Mouse (Mus musculus) G1E (cell line): ENCODE results near the gene Phyhipl.

ENCODE experiments used
- CTCF ChIP-seq: IDR thresholded peaks from 2 replicates; pipeline ENCODE4 v1.5.1; 2012; ENCODE audit warnings: low read depth, low read length, inconsistent platforms, mixed read lengths
- GATA1 ChIP-seq: IDR thresholded peaks from 2 replicates; pipeline ENCODE4 v1.6.1; 2012; ENCODE audit warnings: borderline replicate concordance, low read length, inconsistent platforms, mixed read lengths
- GATA2 ChIP-seq: IDR thresholded peaks from 2 replicates; pipeline ENCODE4 v1.6.1; 2012; ENCODE audit warnings: low read depth, low read length, inconsistent platforms, borderline replicate concordance
- POLR2AphosphoS5 ChIP-seq: IDR thresholded peaks from 2 replicates; pipeline ENCODE4 v1.6.1; 2012; ENCODE audit warnings: low read depth, low read length, inconsistent platforms; ENCODE audit not compliant: insufficient replicate concordance
- TAL1 ChIP-seq: conservative IDR thresholded peaks from 2 replicates; pipeline ENCODE4 v1.6.1; 2012; ENCODE audit warnings: low read depth, low read length, inconsistent platforms, mixed read lengths

DNA sequence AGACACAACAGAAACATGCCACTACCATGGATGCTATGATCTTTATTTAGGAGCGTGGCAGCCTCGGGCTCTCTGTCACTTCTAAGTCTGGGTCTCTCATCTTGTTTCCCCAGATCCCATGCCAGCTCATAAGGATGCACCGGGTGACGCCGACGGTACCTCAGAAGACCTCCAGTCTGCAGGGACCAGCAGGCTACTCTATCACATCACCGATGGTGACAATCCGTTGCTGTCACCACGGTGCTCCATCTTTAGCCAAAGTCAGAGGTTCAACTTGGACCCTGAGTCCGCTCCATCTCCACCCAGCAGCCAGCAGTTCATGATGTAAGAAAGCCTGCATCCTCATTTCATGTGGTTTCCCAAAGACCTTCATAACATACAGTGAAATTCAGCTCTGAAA, 121.2 kb downstream of the Phyhipl start:
- TF ChIP-seq CTCF (no peak), GATA1 (no peak), TAL1 (no peak), POLR2AphosphoS5 (no peak), GATA2 (no peak)
